Mouse (Mus musculus): ENCODE data around the gene Clca4a. TPM values are rescaled to one million over a fixed set of nuclear protein-coding genes. Genes with fewer than 3 reads are reported as not detected.
A peak's percentile ranks its signal among the peaks of the same experiment; 100 is the strongest.
"Not testable (repeated sequence)": the region's sequence is repeated elsewhere in the genome, so short reads cannot be mapped to it uniquely, and the experiment has no call there.

Clca4a gene
- not detected for total RNA-seq (2021)
- long read RNA-seq, experiment 1: 0 reads
- long read RNA-seq, experiment 2, partial matches to known transcripts: 0 of 1 reads
- long read RNA-seq, experiment 2, other reads (novel, unspliced or antisense): 1 of 1 reads

DNA sequence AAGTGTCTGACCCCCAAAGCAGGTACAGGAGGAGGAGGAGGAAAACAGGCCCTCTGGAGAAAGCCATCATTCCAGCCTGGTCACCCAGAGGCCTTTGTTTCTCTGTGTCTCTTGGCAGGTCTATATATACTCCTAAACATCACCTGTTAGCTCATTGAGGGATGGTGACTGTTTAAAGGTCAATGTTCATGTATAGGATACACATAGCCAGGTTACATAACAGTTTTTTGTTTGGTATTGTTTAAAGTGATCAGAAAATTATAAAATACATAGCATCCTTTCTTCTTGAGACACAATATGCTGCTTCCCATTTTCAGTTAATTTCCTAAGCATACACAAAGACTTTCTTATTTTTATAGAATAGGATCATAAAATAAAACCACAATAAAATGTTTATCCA is at the start of gene Clca4a:
Gene Clca4a, minus strand, starts transcription at position 101 of the 400 bp plus-strand sequence.
- no peak for DNase-seq (ENCODE audit: low spot score in 2 of 2)
- TF ChIP-seq CTCF (conservative IDR thresholded peaks at IDR 0.05): no peak
- Histone ChIP-seq H3K27ac (no peak within 1 kb of the TSS), H3K4me3 (no peak within 1 kb of the TSS)

DNA sequence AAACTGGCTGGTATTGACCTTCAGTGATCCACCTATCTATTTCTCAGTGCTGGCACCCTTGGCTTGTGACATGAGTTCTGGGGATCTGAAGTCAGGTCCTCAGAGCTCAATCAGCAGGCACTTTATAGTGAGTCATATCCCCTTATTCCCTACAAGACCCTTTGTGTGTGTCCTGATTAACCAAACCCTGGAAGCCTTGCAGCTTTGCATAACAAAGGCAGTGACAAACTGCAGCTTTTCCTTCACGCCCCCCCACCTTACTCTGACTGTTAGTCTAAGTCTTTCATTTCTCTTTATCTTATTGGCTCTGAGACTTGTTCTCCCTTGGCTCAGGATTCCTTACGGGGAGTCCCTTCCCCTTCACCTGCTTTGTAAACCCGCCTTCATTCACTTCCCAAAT is 43.0 kb upstream of the Clca4a start:
- Histone ChIP-seq H3K27ac (no peak overlapping the region), H3K4me3 (no peak overlapping the region)
- no peak for TF ChIP-seq CTCF (conservative IDR thresholded peaks at IDR 0.05)
- no peak for DNase-seq (ENCODE audit: low spot score in 2 of 2)

DNA sequence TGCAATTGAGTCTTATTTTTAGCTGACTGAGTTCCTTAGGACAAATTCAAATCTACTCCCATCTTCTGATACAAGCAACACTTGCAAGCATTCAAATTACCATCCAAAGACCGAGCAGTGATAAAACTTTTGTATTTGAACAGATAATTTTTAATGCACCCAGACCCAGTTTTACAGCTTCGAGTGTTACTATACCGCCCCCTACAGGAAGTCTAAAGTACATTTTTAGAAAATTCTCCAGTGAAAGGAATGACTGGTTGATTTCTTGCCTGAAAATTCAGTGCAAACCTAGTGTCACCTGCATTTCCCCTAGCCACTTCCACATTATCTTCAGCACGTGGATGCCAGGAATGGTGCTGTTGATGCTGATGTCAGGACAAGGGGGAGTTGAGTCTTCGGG is 29.6 kb upstream of the Clca4a start:
- no peak for DNase-seq (ENCODE audit: low spot score in 2 of 2)
- peak; percentile 78 for TF ChIP-seq CTCF (conservative IDR thresholded peaks at IDR 0.05)
- no peak overlapping the region for H3K27ac ChIP-seq
- H3K4me3 ChIP-seq: no peak overlapping the region

DNA sequence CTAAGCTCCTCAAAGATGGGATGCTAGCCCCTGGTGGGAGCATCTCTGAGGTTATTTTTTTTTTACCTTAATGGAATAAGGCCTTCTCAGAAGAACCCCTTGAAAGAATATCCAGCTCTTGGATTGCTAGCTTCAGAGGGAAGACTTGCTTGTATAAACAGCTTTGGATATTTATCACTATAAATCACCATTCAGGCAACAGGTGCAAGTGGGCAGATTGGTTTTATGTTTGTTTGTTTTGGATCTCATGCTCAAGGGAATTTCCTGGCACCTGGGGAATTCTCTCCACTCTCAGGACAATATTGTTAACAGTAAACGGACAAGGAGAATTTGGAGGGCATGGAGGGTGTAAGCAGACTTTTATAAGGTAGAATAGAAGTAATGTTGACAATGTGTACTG is 26.1 kb upstream of the Clca4a start:
- TF ChIP-seq CTCF (conservative IDR thresholded peaks at IDR 0.05): no peak
- Histone ChIP-seq H3K27ac (no peak overlapping the region), H3K4me3 (no peak overlapping the region)
- DNase-seq (ENCODE audit: low spot score in 2 of 2): no peak

DNA sequence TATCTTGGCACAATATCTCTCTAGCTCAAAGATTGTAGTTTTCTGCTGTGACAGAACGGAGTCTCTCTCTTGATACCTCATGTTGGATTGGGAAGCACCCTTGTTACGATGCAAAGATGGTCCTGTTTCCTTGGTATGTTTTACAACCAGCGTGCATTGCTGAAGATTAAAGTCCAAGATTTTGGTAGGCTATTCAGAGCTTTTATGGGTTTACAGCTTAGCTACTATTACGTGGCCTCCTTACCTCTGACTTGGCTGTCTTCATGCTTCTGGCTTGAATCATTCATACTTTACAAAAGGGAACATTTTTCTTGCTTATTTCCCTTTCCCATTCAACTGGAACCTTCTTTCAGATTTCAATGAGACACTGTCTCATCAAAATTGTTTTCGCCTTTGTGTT is 18.2 kb upstream of the Clca4a start:
- no peak for TF ChIP-seq CTCF (conservative IDR thresholded peaks at IDR 0.05)
- no peak for DNase-seq (ENCODE audit: low spot score in 2 of 2)

DNA sequence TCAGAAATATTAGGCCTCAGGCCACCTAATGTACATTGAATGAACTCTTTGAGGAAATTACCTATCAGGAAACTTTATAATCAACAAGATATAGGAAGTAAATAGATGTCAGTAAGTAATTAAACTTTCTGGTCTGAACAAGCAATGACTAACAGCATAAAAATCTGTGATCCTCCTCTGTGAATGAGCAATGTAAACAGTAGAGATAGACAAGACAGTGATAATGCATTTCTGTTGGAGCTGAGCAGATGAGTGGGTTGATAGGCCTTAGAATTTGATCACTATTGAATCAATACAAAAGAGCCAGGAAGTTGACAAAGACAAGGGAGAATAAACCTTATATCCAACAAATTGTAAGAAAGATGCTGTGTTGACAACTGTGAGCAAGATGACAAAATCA is 17.8 kb upstream of the Clca4a start:
- DNase-seq (ENCODE audit: low spot score in 2 of 2): no peak
- TF ChIP-seq CTCF (conservative IDR thresholded peaks at IDR 0.05): no peak
- Histone ChIP-seq H3K27ac (no peak overlapping the region), H3K4me3 (no peak overlapping the region)

More for the DNA sequence above, 18.2 kb upstream of the Clca4a start:
- no peak overlapping the region for H3K4me3 ChIP-seq
- H3K27ac ChIP-seq: no peak overlapping the region

DNA sequence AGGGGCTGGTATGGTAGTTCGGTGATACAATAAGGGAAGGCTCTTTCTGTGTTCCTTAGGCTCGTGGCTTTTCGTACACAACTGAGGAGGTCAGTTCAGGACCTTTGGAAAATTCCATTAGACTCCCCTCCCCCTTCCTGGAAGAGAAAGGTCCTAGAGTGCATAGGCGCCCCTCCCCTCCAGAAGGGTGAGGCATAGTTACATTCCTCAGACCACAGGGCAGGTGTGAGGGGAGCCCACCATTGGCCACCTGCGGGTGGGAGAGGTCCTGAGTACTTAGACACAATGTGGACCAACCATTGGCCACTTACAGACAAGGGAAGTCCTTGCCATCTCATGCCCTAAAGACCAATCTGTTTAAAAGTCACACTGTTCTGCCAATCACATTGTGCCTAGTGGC is 11.0 kb upstream of the Clca4a start:
- no peak for TF ChIP-seq CTCF (conservative IDR thresholded peaks at IDR 0.05)
- DNase-seq (ENCODE audit: low spot score in 2 of 2): no peak
- H3K27ac ChIP-seq: no peak overlapping the region

DNA sequence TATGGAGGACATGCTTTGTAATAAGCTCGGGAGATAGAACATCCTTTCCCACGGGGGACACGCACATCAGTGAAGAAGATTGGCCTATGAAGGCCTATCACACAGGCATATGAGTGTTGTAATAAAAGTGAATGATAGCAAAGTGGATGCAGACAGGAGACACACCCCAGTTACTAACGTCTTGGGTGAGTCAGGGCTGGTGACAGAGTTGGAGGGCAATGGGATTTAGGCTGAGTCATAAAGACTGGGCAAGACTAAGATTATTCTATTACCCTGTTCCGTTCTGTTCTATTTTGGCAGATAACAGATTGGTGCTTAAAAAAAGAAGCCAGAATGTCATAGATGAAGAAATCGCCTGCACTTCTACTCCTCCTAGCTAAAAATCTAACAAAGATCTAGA is 5.7 kb upstream of the Clca4a start:
- Histone ChIP-seq H3K27ac (no peak overlapping the region), H3K4me3 (no peak overlapping the region)
- DNase-seq (ENCODE audit: low spot score in 2 of 2): no peak
- TF ChIP-seq CTCF (conservative IDR thresholded peaks at IDR 0.05): no peak

More for the DNA sequence above, 11.0 kb upstream of the Clca4a start:
- H3K4me3 ChIP-seq: no peak overlapping the region

DNA sequence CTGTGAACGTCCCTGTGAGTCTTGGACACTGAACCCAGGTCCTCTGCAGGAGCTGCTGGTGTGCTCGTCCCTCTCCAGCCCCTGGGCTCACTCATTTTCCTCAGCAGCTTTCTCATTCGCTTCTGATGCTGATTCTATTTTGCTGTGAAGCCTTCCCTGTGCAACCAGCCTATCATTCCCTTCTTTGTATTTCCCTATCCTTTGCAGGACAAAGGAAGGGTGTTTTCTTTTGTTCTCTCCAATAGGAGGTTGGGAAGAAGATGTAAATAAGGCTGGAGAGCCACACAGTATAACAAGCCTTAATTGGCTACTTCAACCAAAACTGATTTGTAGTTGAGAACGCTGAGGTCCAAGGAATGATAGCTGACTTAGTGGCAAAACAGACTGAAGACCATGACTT is 2.8 kb upstream of the Clca4a start:
- TF ChIP-seq CTCF (conservative IDR thresholded peaks at IDR 0.05): no peak
- DNase-seq (ENCODE audit: low spot score in 2 of 2): no peak
- no peak overlapping the region for H3K4me3 ChIP-seq
- H3K27ac ChIP-seq: no peak overlapping the region

DNA sequence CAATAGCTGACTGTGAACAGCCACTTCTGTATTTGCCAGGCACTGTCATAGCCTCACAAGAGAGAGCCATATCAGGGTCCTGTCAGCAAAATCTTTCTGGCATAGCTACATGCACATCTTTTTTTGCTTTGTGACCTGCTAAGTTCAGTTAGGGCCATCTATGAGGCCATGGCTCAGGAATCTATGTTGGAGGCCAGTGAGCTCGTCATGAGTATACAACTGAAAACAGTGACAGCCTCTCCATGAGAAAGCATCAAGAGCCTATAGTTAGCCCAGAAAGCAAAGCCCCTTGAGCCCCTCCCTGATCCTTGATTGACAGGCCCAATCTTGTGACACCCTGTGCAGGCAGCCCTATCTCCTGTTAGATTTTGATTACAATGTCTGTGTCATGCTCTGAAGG is 1.2 kb upstream of the Clca4a start:
- no peak for TF ChIP-seq CTCF (conservative IDR thresholded peaks at IDR 0.05)
- Histone ChIP-seq H3K4me3 (no peak overlapping the region), H3K27ac (no peak overlapping the region)
- no peak for DNase-seq (ENCODE audit: low spot score in 2 of 2)

DNA sequence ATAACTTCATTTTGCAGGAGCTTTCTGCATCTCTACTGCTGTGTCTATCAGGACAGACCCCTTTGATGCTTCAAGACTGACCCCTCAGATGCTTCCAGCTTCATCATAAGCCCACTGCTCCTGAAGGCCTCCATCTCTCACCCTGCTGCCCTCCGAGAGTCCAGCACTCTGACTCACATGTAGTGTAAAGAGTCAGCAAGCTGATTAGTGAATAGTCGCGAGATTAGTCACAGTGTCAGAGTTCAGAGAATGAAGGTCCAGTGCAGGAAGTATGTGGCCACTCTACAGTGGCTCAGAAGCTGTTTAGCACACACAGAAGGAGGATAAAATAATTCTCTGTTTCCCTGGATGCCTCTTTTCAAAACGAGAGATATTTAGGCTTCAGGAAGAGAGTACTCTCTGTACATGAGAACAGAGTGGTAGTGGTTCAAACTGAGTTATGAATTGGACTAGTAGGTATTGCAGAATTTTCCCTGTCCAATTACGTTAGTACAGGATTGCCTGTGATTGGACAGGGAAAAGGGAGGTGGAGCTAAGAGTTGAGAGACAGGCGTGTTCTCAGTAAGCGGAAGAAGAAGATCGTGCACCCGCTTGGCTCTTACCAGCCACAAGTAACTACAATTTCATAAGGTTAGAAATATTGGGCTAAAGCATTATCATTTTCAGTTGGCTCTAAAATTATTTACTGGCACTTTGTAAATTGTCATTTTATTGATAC is 3.1 kb downstream of the Clca4a start:
- DNase-seq (ENCODE audit: low spot score in 2 of 2): no peak
- Histone ChIP-seq H3K4me3 (no peak overlapping the region), H3K27ac (no peak overlapping the region)
- no peak for TF ChIP-seq CTCF (conservative IDR thresholded peaks at IDR 0.05)

DNA sequence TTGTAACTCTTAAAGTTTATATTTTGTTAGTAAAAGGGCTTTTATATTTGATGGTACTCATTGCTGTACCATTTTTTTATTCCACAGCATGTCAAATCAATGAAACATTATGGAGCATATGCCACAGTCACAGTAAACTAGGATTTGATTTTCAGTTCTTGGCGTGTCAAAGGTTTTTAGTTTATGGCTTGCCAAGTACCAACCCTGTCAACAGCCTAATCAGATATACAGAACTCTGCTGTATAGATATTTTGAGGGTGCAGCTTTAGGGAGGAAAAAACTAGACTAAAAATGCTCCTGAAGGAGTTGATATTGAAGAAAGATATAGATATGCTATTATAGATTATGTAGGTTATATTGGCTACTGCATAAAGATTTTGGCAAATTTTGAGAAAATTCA is 5.1 kb downstream of the Clca4a start:
- Histone ChIP-seq H3K4me3 (no peak overlapping the region), H3K27ac (no peak overlapping the region)
- no peak for TF ChIP-seq CTCF (conservative IDR thresholded peaks at IDR 0.05)
- DNase-seq (ENCODE audit: low spot score in 2 of 2): no peak

DNA sequence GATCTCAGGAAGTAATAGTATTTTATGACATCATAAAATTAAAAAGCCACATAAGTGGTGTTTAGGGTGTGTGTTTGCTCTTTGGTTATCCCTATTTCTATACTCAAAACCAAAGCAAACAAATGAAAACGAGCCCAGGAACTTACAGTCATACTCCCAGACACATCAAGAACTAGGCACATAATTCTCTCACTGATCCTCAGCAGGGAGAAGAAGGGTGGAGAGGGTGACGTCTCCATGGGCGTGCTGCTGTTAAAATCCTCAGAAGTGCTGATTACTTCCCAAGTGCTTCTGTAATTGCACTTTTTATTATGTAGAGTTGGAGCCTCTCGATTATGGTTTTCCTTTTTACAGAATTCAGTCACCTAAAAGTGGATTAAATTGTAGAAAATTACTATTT is 8.8 kb downstream of the Clca4a start:
- Histone ChIP-seq H3K27ac (no peak overlapping the region), H3K4me3 (no peak overlapping the region)
- DNase-seq (ENCODE audit: low spot score in 2 of 2): no peak
- TF ChIP-seq CTCF (conservative IDR thresholded peaks at IDR 0.05): no peak

DNA sequence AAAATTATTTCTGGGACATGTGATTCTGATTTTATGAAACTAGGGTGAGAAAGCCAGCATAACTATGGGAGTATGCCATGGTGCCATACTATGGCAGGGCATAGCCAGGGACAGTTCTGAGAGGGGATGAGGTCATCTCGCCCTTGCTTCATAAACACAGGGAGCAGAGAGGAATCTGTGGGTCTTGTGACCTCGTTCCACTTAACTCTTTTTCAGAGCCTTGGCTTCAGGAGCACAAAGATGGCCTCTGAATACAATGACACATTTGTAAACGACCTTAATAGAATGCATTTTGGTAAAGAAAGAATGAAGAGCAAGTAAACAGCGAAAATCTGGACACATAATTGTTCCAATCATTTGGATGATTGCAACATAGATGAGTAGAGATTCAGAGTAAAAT is 24.0 kb downstream of the Clca4a start:
- no peak for DNase-seq (ENCODE audit: low spot score in 2 of 2)
- no peak for TF ChIP-seq CTCF (conservative IDR thresholded peaks at IDR 0.05)
- no peak overlapping the region for H3K4me3 ChIP-seq

DNA sequence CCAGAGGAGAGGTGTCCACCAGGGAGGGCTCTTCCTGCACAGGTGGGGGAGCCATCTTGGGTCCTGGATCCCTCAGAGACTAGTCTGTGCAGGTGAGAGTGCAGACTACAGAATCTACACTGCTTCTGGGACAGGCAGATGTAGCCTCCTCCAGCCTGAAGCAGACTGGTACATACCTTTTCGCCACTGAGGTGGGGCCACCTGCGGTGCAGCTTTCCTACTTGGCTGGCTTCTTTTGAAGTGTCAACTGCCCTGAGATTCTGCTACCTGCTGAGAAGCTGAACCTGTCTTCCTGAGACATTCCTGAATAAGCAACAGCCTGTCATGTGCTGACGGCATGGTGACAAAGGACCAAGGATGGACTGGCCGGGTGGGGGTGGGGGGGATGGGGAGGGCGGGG is 27.5 kb downstream of the Clca4a start:
- H3K27ac ChIP-seq; DNase-seq (ENCODE audit: low spot score in 2 of 2); H3K4me3 ChIP-seq: not testable (repeated sequence)

More for the DNA sequence above, 24.0 kb downstream of the Clca4a start:
- no peak overlapping the region for H3K27ac ChIP-seq

DNA sequence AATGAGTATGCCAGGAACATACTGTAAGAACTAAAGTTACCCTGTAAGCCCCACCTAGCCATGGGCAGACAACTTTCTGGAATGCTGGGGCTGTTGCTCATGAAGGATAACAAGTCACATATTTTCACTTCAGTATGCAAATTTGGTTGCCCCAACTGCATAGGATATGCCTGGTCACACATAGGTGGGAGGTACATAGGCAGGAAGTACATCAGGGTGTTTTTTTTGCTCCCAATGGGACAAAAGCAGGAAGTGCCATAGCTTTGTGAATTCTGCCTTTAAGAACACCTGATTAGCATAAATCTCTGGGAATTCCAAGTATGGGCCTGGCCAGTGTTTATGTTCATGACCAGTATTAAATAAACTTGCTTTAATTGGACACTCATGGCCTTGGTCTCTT is 41.2 kb downstream of the Clca4a start:
- H3K27ac ChIP-seq; DNase-seq (ENCODE audit: low spot score in 2 of 2); H3K4me3 ChIP-seq: not testable (repeated sequence)
